Mouse (Mus musculus) lung, embryonic 16.5 days (tissue): ENCODE measurements around the gene Klf13. TPM values are rescaled to one million over a fixed set of nuclear protein-coding genes. Genes with fewer than 3 reads are reported as not detected.
A peak's percentile ranks its signal among the peaks of the same experiment; 100 is the strongest.

ENCODE experiments used
- ATAC-seq: fragments of 200-750 bp; cut with Nextera tagmentation; 2 replicates; pipeline ENCODE4 v1.8.0; 2017; ENCODE audit warnings: low read depth, mild to moderate bottlenecking, moderate library complexity
- H3K27ac ChIP-seq: fragments of 300-500 bp; sonication (generic); 2 replicates; pipeline ENCODE4 v1.5.1; 2014; ENCODE audit warnings: mild to moderate bottlenecking, control low read depth, low read length
- H3K27me3 ChIP-seq: fragments of 300-500 bp; sonication (generic); 2 replicates; pipeline ENCODE4 v1.6.1; 2014; ENCODE audit warnings: low read depth, low read length, mixed read lengths; ENCODE audit not compliant: control insufficient read depth, insufficient read depth
- H3K36me3 ChIP-seq: fragments of 300-500 bp; sonication (generic); 2 replicates; pipeline ENCODE4 v1.6.1; 2014; ENCODE audit warnings: low read length; ENCODE audit not compliant: control insufficient read depth, insufficient read depth
- H3K4me1 ChIP-seq: fragments of 300-500 bp; sonication (generic); replicated peaks from 2 replicates; pipeline ENCODE4 v1.6.1; 2014; ENCODE audit warnings: low read length, mixed read lengths; ENCODE audit not compliant: control insufficient read depth, insufficient read depth
- H3K4me2 ChIP-seq: fragments of 300-500 bp; sonication (generic); 2 replicates; pipeline ENCODE4 v1.6.1; 2014; ENCODE audit warnings: low read depth, low read length, control low read depth
- H3K4me3 ChIP-seq: fragments of 300-500 bp; sonication (generic); 2 replicates; pipeline ENCODE4 v1.5.1; 2014; ENCODE audit warnings: mild to moderate bottlenecking, low read length, control low read depth
- H3K9ac ChIP-seq: fragments of 300-500 bp; sonication (generic); 2 replicates; pipeline ENCODE4 v1.6.1; 2014; ENCODE audit warnings: low read length, control low read depth
- H3K9me3 ChIP-seq: fragments of 300-500 bp; sonication (generic); 2 replicates; pipeline ENCODE4 v1.6.1; 2016; ENCODE audit warnings: low read length; ENCODE audit not compliant: control insufficient read depth
- WGBS: fragments of 180-500 bp; shearing (Covaris S2); extraction: QIAGEN DNeasy Blood & Tissue Kit; methylation state at CpG from one replicate; pipeline ENCODE4 v1.1.7; 2014; 5-methylcytosine and 5-hydroxymethylcytosine counted together
- polyA plus RNA-seq: library from polyadenylated mRNA; unstranded; fragments of >200 nt; fragmentation: Nextera tagmentation; extraction: Ambion mirVana; gene quantifications from 2 replicates; pipeline ENCODE4 v1.2.1, GENCODE M21; 2015

Gene Klf13
- polyA plus RNA-seq, 1 experiment from 2014 or later, result 40.1 TPM

DNA sequence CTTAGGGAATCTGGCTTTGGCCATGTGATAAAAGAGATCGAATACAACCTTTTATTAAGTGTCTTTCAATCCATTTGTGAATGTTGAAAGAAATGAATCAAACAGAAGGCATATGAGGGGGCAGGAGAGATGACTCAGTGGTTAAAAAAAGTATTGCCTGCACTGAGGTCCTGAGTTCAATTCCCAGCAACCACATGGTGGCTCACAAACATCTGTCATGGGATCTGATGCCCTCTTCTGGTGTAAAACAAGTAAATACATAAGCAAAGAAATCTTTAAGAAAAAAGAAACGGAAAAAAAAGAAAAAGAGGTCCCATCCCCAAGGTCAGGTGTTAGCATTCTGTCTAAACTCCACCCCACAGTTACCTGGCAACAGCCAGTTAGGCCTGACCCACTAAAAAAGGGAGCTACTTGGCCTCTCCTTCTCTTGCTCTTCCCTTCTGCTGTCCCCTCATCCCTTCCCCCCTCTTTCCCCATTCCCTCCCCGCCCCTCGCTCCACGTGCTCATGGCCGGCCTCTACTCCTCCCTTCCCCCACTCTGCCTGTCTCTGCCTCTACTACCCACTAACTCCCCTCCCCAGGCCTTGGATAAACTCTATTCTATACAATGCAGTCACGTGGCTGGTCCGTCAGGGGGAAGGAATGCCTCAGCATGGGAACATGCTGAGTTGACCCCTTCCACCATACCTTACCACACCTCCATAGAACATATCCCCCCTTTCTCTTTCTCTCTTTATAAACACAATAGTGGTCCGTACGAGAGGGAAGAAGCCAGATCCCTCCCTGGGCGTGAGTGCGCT is 25.6 kb downstream of the Klf13 start:
- Histone ChIP-seq H3K4me3 (no peak overlapping the region), H3K9me3 (no peaks in the 10 kb centered on the region), H3K4me1 (peaks cover 60% of the 10 kb centered on the region), H3K27me3 (no peaks in the 10 kb centered on the region), H3K36me3 (no peaks in the 10 kb centered on the region), H3K27ac (peak overlapping the region; percentile 93), H3K4me2 (no peak overlapping the region), H3K9ac (peak overlapping the region; percentile 20; the same call in 1 of the 2 replicates)
- no peak for ATAC-seq
- 48% methylated on average over 12 of the region's 12 CpGs for WGBS

DNA sequence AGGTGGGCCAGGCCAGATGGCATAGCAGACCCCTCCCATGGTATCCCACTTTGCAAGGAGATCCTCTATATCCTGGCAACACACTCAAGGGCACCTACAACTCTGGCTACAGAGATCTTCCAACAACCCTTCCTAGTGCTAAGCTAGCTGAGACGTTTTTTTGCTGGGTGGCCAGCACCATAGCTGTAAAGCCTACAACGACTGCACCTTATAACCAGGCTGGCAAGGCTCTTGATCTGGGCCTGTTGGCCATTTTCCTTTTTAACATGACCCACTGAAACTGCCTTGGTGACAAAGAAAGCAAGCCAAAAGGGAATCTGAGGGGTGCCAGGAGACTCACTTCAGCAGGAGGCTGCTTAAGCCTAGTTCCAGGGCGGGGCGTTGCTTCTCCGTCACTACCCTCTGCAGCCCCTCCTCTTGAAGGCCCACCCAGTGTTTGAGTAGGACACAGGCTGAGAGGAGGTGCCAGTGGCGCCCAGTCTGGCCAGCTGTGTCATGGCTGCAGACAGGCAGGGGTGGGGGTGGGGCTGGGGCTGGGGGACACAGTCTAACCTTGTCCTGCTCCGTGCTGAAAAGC is 26.4 kb downstream of the Klf13 start:
- Histone ChIP-seq H3K4me1 (peaks cover 63% of the 10 kb centered on the region), H3K4me2 (no peak overlapping the region), H3K4me3 (no peak overlapping the region), H3K9me3 (no peaks in the 10 kb centered on the region), H3K27ac (peak overlapping the region; percentile 77), H3K27me3 (no peaks in the 10 kb centered on the region), H3K9ac (peak overlapping the region; percentile 37; the same call in 1 of the 2 replicates), H3K36me3 (no peaks in the 10 kb centered on the region)
- peak; percentile 69 for ATAC-seq
- 14% methylated on average over 7 of the region's 7 CpGs for WGBS

DNA sequence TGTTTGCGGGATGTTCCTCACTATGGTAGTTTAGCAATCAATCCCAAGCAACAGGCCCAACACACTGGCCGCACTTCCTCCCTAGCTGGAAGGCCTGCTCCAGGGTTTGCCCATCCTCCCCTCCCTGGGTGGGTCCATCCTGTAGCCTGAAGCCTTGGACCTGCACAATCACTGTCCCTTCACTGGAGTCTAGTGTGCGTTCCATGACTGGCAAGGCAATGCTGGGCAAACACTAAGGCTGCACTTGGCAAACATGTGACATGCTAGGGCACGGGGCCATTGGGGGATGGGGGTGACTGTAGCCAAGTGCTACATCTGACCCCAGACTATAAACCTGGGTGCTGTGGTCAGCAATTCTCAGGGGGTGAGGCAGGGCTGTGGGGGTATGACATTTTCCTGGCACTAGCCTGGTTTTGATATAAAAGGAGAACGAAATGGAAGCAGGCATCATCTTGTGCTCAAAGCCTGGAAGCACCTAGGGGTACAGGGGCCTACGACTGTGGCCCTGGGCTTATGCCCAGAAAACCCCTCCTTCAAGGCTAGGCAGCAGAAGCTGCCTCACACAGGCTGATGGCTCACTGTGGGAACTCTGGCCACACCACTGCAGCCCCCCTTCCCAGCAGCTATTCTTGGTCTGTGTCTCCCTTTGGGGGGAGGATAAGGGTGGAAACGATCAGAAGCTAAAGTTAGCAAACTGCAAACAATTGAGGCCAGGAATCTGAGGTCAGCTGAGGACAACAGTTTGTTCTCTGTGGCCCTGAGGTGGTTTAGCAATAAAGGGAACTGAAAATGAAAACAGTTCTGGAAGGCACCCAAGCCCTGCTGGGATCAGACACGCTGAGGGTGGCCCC is 27.1 kb downstream of the Klf13 start:
- no peak overlapping the region for H3K4me2 ChIP-seq
- no peak overlapping the region for H3K4me3 ChIP-seq
- no peaks in the 10 kb centered on the region for H3K36me3 ChIP-seq
- peaks cover 63% of the 10 kb centered on the region for H3K4me1 ChIP-seq
- peak; percentile 52 for ATAC-seq
- H3K27me3 ChIP-seq, result no peaks in the 10 kb centered on the region
- H3K9ac ChIP-seq, result no peak overlapping the region
- WGBS, result 24% methylated on average over 8 of the region's 8 CpGs
- H3K9me3 ChIP-seq, result no peaks in the 10 kb centered on the region
- H3K27ac ChIP-seq, result peak overlapping the region; percentile 77

DNA sequence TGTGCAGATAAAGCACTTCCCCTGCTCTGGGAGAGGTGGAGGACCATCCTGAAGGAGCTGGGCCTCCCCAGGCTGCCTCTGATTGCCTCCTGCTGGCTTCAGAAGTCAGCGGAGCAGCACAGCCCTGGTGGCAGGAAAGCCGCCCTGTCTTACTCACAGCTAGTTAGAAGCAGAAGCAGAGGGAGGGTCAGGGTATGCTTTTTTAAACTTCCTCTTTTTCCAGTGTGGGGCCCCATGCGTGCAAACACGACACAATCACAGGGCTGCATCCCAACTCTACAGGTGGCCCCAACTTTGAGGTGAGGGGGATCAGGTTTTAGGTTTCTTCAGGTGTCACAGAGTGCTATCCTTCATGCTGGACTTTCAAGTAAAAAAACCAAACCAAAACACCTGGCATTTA is 27.8 kb downstream of the Klf13 start:
- Histone ChIP-seq H3K4me3 (no peak overlapping the region), H3K27me3 (no peaks in the 10 kb centered on the region), H3K36me3 (no peaks in the 10 kb centered on the region), H3K4me2 (no peak overlapping the region), H3K9me3 (no peaks in the 10 kb centered on the region), H3K4me1 (peaks cover 64% of the 10 kb centered on the region), H3K9ac (peak overlapping the region; percentile 44), H3K27ac (peak overlapping the region; percentile 77)
- WGBS, result 26% methylated on average over 4 of the region's 4 CpGs
- ATAC-seq, result no peak

DNA sequence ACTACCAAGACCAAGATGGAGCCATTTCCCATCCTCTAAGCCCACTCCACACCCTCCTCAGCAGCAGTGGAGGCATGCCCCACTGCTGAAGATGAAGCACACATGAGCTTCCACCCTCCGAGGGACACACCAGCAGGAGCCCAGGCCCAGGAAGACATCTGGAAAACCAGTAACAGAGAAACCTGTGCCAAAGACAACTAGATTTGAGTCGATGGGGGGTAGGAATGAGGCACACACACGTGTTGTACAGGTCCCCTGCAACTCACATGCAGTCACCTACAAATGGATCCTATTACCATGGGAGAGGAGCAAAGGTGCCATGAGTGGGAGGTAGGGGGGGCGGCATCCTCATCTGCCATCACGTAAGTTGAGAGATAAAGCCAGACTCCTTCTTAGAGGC is 28.5 kb downstream of the Klf13 start:
- no peak for ATAC-seq
- H3K9ac ChIP-seq, result no peak overlapping the region
- no peak overlapping the region for H3K4me2 ChIP-seq
- H3K36me3 ChIP-seq, result no peaks in the 10 kb centered on the region
- H3K27ac ChIP-seq, result no peak overlapping the region
- no peaks in the 10 kb centered on the region for H3K9me3 ChIP-seq
- WGBS, result 69% methylated on average over 5 of the region's 5 CpGs
- peaks cover 67% of the 10 kb centered on the region for H3K4me1 ChIP-seq
- H3K27me3 ChIP-seq, result no peaks in the 10 kb centered on the region
- H3K4me3 ChIP-seq, result no peak overlapping the region

DNA sequence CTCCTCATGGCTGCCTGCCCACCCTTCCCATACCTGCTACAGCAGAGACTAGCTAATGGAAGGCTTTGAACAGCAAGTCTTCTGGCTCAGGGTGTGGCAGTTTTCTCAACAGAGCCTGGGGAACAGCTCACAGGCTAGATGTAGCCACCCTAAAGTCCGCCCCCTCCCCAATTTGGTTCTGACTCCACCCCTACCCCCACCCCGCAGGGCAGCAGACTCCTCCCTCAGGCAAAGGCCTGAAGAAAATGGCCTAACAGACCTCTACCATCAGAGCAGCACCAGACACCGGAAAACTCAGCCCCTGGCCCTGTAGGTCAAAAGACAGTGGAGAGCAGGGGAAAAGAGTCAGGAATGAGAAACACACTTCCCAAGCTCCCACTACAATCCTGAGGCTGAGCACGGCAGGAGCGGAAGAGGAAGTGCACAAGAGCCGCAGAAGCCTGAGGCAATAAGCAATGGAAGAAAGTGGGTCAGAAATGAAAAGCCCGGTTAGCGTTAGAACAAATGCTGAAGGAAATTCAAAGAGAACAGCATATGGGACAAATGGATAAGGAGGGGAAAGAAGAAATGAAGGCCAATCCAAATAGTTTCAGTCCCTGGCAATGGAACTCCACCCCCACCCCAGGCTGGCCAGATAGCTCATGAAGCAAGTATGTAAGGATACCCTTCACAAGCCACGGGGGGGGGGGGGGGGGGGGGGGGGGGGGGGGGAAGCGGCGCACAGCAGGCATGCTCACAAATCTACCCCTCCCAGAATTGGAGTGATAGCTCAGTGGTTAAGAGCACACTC is 30.0 kb downstream of the Klf13 start:
- H3K4me3 ChIP-seq, result no peak overlapping the region
- peak overlapping the region; percentile 0; the same call in 1 of the 2 replicates for H3K9ac ChIP-seq
- peak overlapping the region; percentile 25 for H3K27ac ChIP-seq
- H3K36me3 ChIP-seq, result no peaks in the 10 kb centered on the region
- no peaks in the 10 kb centered on the region for H3K27me3 ChIP-seq
- ATAC-seq, result no peak
- 35% methylated on average over 10 of the region's 11 CpGs for WGBS
- no peaks in the 10 kb centered on the region for H3K9me3 ChIP-seq
- no peak overlapping the region for H3K4me2 ChIP-seq
- H3K4me1 ChIP-seq, result peaks cover 62% of the 10 kb centered on the region

DNA sequence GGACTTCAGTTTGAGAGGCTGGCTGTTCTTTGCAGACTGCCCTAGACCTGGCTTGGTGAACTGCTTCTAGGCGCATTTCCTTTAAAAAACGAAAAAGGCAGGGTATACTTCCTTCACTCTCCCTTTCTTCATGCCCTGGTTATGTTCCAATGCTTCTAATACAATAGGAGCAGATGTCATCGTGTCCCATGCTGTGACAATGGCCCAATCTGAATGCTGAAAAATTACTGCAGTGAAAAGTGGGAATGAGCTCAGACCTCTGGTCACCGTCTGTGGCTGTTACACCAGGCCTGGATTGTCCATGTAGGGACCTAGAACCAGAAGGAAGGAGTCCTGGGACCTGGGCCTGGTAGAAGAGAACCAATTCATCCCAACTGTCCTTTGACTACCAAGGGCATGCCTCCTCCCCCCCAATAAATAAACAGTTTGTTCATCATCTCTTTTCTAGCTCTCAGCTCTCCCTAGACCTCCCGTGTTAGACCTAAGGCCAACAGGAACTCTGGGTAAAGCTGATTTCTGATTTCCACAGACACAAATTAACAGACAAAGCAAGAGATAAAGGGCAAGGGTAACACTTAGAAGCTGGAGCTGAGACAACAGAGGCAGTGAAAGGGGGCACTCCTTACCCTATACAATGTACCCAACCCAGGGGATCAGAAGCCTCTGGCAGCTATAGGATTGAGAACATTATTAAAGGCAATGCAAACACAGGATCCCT is 30.8 kb downstream of the Klf13 start:
- no peak overlapping the region for H3K4me3 ChIP-seq
- H3K36me3 ChIP-seq, result no peaks in the 10 kb centered on the region
- no peaks in the 10 kb centered on the region for H3K9me3 ChIP-seq
- H3K4me1 ChIP-seq, result peaks cover 59% of the 10 kb centered on the region
- H3K9ac ChIP-seq, result peak overlapping the region; percentile 21; the same call in 1 of the 2 replicates
- WGBS, result 76% methylated on average over 5 of the region's 5 CpGs
- peak overlapping the region; percentile 25; the same call in 1 of the 2 replicates for H3K27ac ChIP-seq
- H3K4me2 ChIP-seq, result no peak overlapping the region
- no peak for ATAC-seq
- H3K27me3 ChIP-seq, result no peaks in the 10 kb centered on the region

DNA sequence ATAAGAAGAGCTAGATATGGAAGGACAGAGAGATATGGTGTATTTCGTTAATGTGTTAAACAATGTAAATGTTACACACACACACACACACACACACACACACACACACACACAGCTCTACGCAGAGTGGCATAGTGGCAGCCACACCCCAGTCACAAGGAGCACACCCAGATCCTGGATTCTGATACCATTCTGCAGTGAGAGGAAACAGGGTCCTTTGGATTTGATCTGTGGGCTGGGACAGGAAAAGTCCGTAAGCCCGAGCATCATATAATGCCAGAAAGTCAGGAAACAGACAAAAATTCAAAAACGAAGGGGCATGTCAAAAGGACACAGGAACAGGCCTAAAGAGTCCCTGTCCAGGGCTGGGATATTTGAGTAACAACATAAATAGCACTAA is 33.1 kb downstream of the Klf13 start:
- no peak overlapping the region for H3K4me3 ChIP-seq
- 78% methylated on average over 5 of the region's 5 CpGs for WGBS
- no peaks in the 10 kb centered on the region for H3K36me3 ChIP-seq
- no peaks in the 10 kb centered on the region for H3K9me3 ChIP-seq
- H3K4me2 ChIP-seq, result no peak overlapping the region
- H3K4me1 ChIP-seq, result peaks cover 45% of the 10 kb centered on the region
- H3K27ac ChIP-seq, result peak overlapping the region; percentile 30; the same call in 1 of the 2 replicates
- H3K9ac ChIP-seq, result no peak overlapping the region
- no peaks in the 10 kb centered on the region for H3K27me3 ChIP-seq
- ATAC-seq, result no peak
